Mouse (Mus musculus) midbrain, embryonic 16.5 days (tissue): ENCODE data around the gene Slc47a2. TPM values are rescaled to one million over a fixed set of nuclear protein-coding genes. Genes with fewer than 3 reads are reported as not detected.

Experiments
- ATAC-seq: fragments of 200-750 bp; cut with Nextera tagmentation; 2 replicates; pipeline ENCODE4 v1.8.0; 2017; ENCODE audit warnings: moderate TSS enrichment
- H3K27ac ChIP-seq: fragments of 300-500 bp; sonication (generic); 2 replicates; pipeline ENCODE4 v1.5.1; 2014; ENCODE audit warnings: mild to moderate bottlenecking, low read length, mixed read lengths
- H3K27me3 ChIP-seq: fragments of 300-500 bp; sonication (generic); 2 replicates; pipeline ENCODE4 v1.6.1; 2014; ENCODE audit warnings: low read depth, low read length, mixed read lengths; ENCODE audit not compliant: control insufficient read depth, insufficient read depth
- H3K36me3 ChIP-seq: fragments of 300-500 bp; sonication (generic); 2 replicates; pipeline ENCODE4 v1.6.1; 2014; ENCODE audit warnings: mild to moderate bottlenecking, low read length, moderate library complexity, mixed read lengths; ENCODE audit not compliant: control insufficient read depth, insufficient read depth
- H3K4me1 ChIP-seq: fragments of 300-500 bp; sonication (generic); 2 replicates; pipeline ENCODE4 v1.6.1; 2014; ENCODE audit warnings: mild to moderate bottlenecking, low read length, mixed read lengths; ENCODE audit not compliant: control insufficient read depth, insufficient read depth
- H3K4me2 ChIP-seq: fragments of 300-500 bp; sonication (generic); 2 replicates; pipeline ENCODE4 v1.6.1; 2014; ENCODE audit warnings: mild to moderate bottlenecking, low read length, mixed read lengths
- H3K4me3 ChIP-seq: fragments of 300-500 bp; sonication (generic); 2 replicates; pipeline ENCODE4 v1.5.1; 2014; ENCODE audit warnings: low read depth, mild to moderate bottlenecking, low read length, moderate library complexity, mixed read lengths
- H3K9ac ChIP-seq: fragments of 300-500 bp; sonication (generic); 2 replicates; pipeline ENCODE4 v1.6.1; 2014; ENCODE audit warnings: low read depth, low read length, mixed read lengths
- H3K9me3 ChIP-seq: fragments of 300-500 bp; sonication (generic); replicated peaks from 2 replicates; pipeline ENCODE4 v1.6.1; 2014; ENCODE audit warnings: mild to moderate bottlenecking, low read length, mixed read lengths; ENCODE audit not compliant: control insufficient read depth, poor library complexity, severe bottlenecking
- WGBS: fragments of 180-500 bp; shearing (Covaris S2); extraction: QIAGEN DNeasy Blood & Tissue Kit; methylation state at CpG from one replicate; pipeline ENCODE4 v1.1.7; 2014; 5-methylcytosine and 5-hydroxymethylcytosine counted together
- polyA plus RNA-seq: library from polyadenylated mRNA; unstranded; fragments of >200 nt; fragmentation: Nextera tagmentation; extraction: Ambion mirVana; gene quantifications from 2 replicates; pipeline ENCODE4 v1.2.1, GENCODE M21; 2015

Gene Slc47a2
- polyA plus RNA-seq, 1 experiment from 2014 or later: not detected

GRCm38 (mm10) chr11:61297901-61298300, 44.8 kb downstream of the Slc47a2 start:
- no peaks in the 10 kb centered on the region for H3K27me3 ChIP-seq
- no peaks in the 10 kb centered on the region for H3K9me3 ChIP-seq
- H3K4me3 ChIP-seq: no peak overlapping the region
- 79% methylated on average over 2 of the region's 2 CpGs for WGBS
- no peak overlapping the region for H3K9ac ChIP-seq
- H3K4me1 ChIP-seq: no peaks in the 10 kb centered on the region
- no peak overlapping the region for H3K4me2 ChIP-seq
- no peaks in the 10 kb centered on the region for H3K36me3 ChIP-seq
- H3K27ac ChIP-seq: no peak overlapping the region
- ATAC-seq: no peak

DNA sequence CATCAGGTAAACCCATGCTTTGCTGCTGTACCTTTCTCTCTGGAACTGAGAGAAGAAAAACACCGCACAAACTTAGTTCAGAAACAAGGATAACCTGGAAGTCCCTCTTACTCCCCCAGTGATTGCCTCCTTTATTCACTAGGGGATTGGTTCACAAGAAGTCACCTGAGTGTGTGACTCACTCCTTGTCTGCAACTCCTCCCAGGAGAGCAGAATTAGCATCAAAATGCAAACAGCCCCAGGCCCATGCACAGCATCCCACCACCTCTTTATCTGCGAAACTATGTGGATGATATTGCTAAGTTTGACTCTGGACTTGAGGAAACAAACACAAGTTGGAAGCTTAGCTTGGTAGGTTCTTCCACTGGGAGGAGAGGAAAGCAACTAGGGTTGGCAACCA, 45.3 kb downstream of the Slc47a2 start:
- H3K4me3 ChIP-seq: no peak overlapping the region
- WGBS: 81% methylated on average over 2 of the region's 2 CpGs
- no peaks in the 10 kb centered on the region for H3K4me1 ChIP-seq
- H3K36me3 ChIP-seq: no peaks in the 10 kb centered on the region
- no peak overlapping the region for H3K4me2 ChIP-seq
- no peak overlapping the region for H3K27ac ChIP-seq
- no peak overlapping the region for H3K9ac ChIP-seq
- no peaks in the 10 kb centered on the region for H3K27me3 ChIP-seq
- no peak for ATAC-seq
- no peaks in the 10 kb centered on the region for H3K9me3 ChIP-seq

DNA sequence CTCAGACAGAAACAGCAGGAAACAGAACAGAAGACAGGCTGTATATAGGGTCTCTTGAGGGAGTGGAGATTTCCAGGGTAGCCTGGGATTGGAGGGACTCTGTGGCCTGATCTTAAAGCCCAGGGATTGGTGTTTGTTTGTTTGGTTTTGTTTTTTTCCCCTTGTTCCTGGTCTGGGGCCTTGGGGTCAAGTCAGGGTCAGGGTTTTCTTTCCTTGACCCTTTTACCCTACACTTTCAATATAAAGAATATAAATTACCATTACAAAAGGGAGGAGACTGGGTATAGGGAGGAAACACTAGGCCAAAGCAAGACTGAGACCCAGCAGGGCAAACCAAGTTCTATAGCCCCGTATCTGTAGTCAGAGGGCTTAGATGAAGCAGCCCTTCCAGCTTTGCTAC, 46.1 kb downstream of the Slc47a2 start:
- no peak overlapping the region for H3K27ac ChIP-seq
- no peaks in the 10 kb centered on the region for H3K9me3 ChIP-seq
- H3K4me1 ChIP-seq: no peaks in the 10 kb centered on the region
- no peaks in the 10 kb centered on the region for H3K27me3 ChIP-seq
- no peak overlapping the region for H3K9ac ChIP-seq
- no peaks in the 10 kb centered on the region for H3K36me3 ChIP-seq
- no peak overlapping the region for H3K4me3 ChIP-seq
- 26% methylated on average over 1 of the region's 1 CpGs for WGBS
- no peak overlapping the region for H3K4me2 ChIP-seq
- no peak for ATAC-seq

DNA sequence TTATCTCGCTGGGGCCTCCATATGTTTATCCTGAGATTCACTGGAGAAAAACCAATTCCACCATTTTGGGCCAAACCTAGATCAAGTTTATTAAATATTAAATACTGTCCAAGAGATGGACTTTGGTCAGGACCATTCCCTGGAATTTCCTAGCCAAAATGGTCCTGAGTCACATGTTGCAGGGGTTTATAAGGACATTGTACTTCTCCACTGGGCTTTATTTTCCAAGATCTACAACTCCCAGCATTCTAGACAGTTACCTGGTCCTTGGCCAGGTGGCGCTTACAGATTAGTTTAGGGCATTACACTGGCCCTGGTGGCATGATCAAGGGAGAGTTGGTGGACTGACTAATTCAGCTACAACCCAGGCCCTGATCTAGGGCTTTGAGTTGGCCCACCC, 47.1 kb downstream of the Slc47a2 start:
- no peaks in the 10 kb centered on the region for H3K9me3 ChIP-seq
- H3K36me3 ChIP-seq: no peaks in the 10 kb centered on the region
- no peak overlapping the region for H3K4me3 ChIP-seq
- H3K27ac ChIP-seq: no peak overlapping the region
- H3K27me3 ChIP-seq: no peaks in the 10 kb centered on the region
- 88% methylated on average over 2 of the region's 2 CpGs for WGBS
- H3K9ac ChIP-seq: no peak overlapping the region
- no peak overlapping the region for H3K4me2 ChIP-seq
- no peaks in the 10 kb centered on the region for H3K4me1 ChIP-seq
- no peak for ATAC-seq

- ATAC-seq: no peak
- Histone ChIP-seq H3K9me3 (no peaks in the 10 kb centered on the region), H3K4me2 (no peak overlapping the region), H3K4me3 (no peak overlapping the region), H3K4me1 (no peaks in the 10 kb centered on the region), H3K27ac (no peak overlapping the region), H3K9ac (no peak overlapping the region), H3K27me3 (no peaks in the 10 kb centered on the region), H3K36me3 (no peaks in the 10 kb centered on the region)
- 88% methylated on average over 3 of the region's 3 CpGs for WGBS
These were observed 48.2 kb downstream of the Slc47a2 start for GRCm38 (mm10) chr11:61294431-61294830.

DNA sequence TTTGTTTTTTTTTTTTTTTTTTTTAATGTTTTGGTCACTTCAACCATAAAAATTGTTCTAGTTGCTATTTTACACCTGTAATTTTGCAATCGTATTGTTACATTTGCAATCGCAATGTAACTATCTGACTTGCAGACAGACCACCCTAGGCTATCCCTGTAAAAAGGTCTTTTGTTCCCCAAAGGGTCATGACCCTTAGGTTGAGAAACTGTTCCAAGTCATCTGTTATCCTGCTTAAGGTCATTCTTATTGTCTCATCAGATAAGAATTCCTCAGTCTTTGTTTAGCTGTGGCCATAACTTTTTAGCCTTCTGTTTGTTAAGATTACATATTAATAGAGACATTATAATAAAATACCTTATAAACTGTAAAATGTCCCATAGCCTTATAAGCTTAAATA, 49.4 kb downstream of the Slc47a2 start:
- Histone ChIP-seq H3K36me3 (no peaks in the 10 kb centered on the region), H3K9ac (no peak overlapping the region), H3K27ac (no peak overlapping the region), H3K4me2 (no peak overlapping the region), H3K27me3 (no peaks in the 10 kb centered on the region), H3K4me3 (no peak overlapping the region), H3K4me1 (no peaks in the 10 kb centered on the region), H3K9me3 (no peaks in the 10 kb centered on the region)
- 37% methylated on average over 2 of the region's 2 CpGs for WGBS
- no peak for ATAC-seq

- Histone ChIP-seq H3K9ac (no peak overlapping the region), H3K9me3 (no peaks in the 10 kb centered on the region), H3K27me3 (no peaks in the 10 kb centered on the region), H3K4me3 (no peak overlapping the region), H3K4me2 (no peak overlapping the region), H3K36me3 (no peaks in the 10 kb centered on the region), H3K4me1 (no peaks in the 10 kb centered on the region), H3K27ac (no peak overlapping the region)
- no peak for ATAC-seq
- WGBS: 83% methylated on average over 6 of the region's 6 CpGs
These were observed 58.3 kb downstream of the Slc47a2 start for GRCm38 (mm10) chr11:61284323-61284722.

- no peak overlapping the region for H3K4me2 ChIP-seq
- no peaks in the 10 kb centered on the region for H3K4me1 ChIP-seq
- no peaks in the 10 kb centered on the region for H3K9me3 ChIP-seq
- no peak for ATAC-seq
- no peak overlapping the region for H3K9ac ChIP-seq
- 85% methylated on average over 10 of the region's 10 CpGs for WGBS
- H3K27ac ChIP-seq: no peak overlapping the region
- H3K27me3 ChIP-seq: no peaks in the 10 kb centered on the region
- no peaks in the 10 kb centered on the region for H3K36me3 ChIP-seq
- no peak overlapping the region for H3K4me3 ChIP-seq
These were observed 59.1 kb downstream of the Slc47a2 start for GRCm38 (mm10) chr11:61283414-61284049.

GRCm38 (mm10) chr11:61278445-61279077, 64.1 kb downstream of the Slc47a2 start:
- H3K27me3 ChIP-seq: no peaks in the 10 kb centered on the region
- no peaks in the 10 kb centered on the region for H3K9me3 ChIP-seq
- 88% methylated on average over 8 of the region's 8 CpGs for WGBS
- H3K4me2 ChIP-seq: no peak overlapping the region
- H3K36me3 ChIP-seq: no peaks in the 10 kb centered on the region
- no peak overlapping the region for H3K4me3 ChIP-seq
- H3K27ac ChIP-seq: no peak overlapping the region
- ATAC-seq: no peak
- no peak overlapping the region for H3K9ac ChIP-seq
- H3K4me1 ChIP-seq: no peaks in the 10 kb centered on the region
